Mouse (Mus musculus) MEL (cell line): Measurements from ENCODE around the gene Nfatc3.

ENCODE experiments used
- CTCF ChIP-seq, 3 experiments: IDR thresholded peaks in 2 of 3; conservative IDR thresholded peaks in 1 of 3; 2 replicates each; pipeline ENCODE4 v1.5.1; 2011 to 2012; ENCODE audit warnings: low read length in 3 of 3, low read depth in 2 of 3, mild to moderate bottlenecking in 2 of 3, improper control_type of control experiment in 1 of 3, inconsistent platforms in 1 of 3, mixed read lengths in 1 of 3, moderate library complexity in 1 of 3; ENCODE audit not compliant: control insufficient read depth in 1 of 3, insufficient read depth in 1 of 3, poor library complexity in 1 of 3, severe bottlenecking in 1 of 3
- GABPA ChIP-seq: IDR thresholded peaks from 2 replicates; pipeline ENCODE4 v1.6.1; 2012; ENCODE audit warnings: low read depth, mild to moderate bottlenecking, inconsistent platforms, low read length, improper control_type of control experiment, moderate library complexity
- JUND ChIP-seq: IDR thresholded peaks from 2 replicates; pipeline ENCODE4 v1.6.1; 2011; ENCODE audit warnings: low read depth, mild to moderate bottlenecking, improper control_type of control experiment, low read length
- MAX ChIP-seq: IDR thresholded peaks from 2 replicates; pipeline ENCODE4 v1.6.1; 2011; ENCODE audit warnings: low read length, improper control_type of control experiment
- MAZ ChIP-seq: IDR thresholded peaks from 2 replicates; pipeline ENCODE4 v1.6.1; 2012; ENCODE audit warnings: low read depth, mild to moderate bottlenecking, inconsistent platforms, low read length, improper control_type of control experiment
- NELFE ChIP-seq: IDR thresholded peaks from 2 replicates; pipeline ENCODE4 v1.6.1; 2011; ENCODE audit warnings: low read depth, low read length, improper control_type of control experiment
- POLR2A ChIP-seq, 2 experiments: IDR thresholded peaks; 2 replicates each; pipeline ENCODE4 v1.6.1; 2011 to 2012; ENCODE audit warnings: low read length in 2 of 2, mild to moderate bottlenecking in 2 of 2, control low read depth in 1 of 2, improper control_type of control experiment in 1 of 2, low read depth in 1 of 2, moderate library complexity in 1 of 2; ENCODE audit not compliant: control insufficient read depth in 1 of 2, insufficient read depth in 1 of 2, poor library complexity in 1 of 2
- SMC3 ChIP-seq: IDR thresholded peaks from 2 replicates; pipeline ENCODE4 v1.6.1; 2011; ENCODE audit warnings: low read depth, low read length, improper control_type of control experiment
- TAL1 ChIP-seq: IDR thresholded peaks from 2 replicates; pipeline ENCODE4 v1.6.1; 2012; ENCODE audit warnings: mild to moderate bottlenecking, inconsistent platforms, low read length, moderate library complexity, mixed read lengths
- UBTF ChIP-seq: IDR thresholded peaks from 2 replicates; pipeline ENCODE4 v1.6.1; 2012; ENCODE audit warnings: low read depth, mild to moderate bottlenecking, inconsistent platforms, low read length, improper control_type of control experiment, moderate library complexity, borderline replicate concordance; ENCODE audit not compliant: insufficient read depth
- USF1 ChIP-seq: IDR thresholded peaks from 2 replicates; pipeline ENCODE4 v1.6.1; 2014; ENCODE audit warnings: low read depth, mild to moderate bottlenecking, inconsistent platforms, low read length, improper control_type of control experiment, moderate library complexity
- ZKSCAN1 ChIP-seq: IDR thresholded peaks from 2 replicates; pipeline ENCODE4 v1.6.1; 2012; ENCODE audit warnings: low read depth, mild to moderate bottlenecking, inconsistent platforms, low read length, improper control_type of control experiment, moderate library complexity

- TF ChIP-seq CTCF (IDR thresholded peaks at IDR 0.05 in 2 of 3, conservative IDR thresholded peaks at IDR 0.05 in 1 of 3; ENCODE audit: control insufficient read depth in 1 of 3, insufficient read depth in 1 of 3, low read depth in 2 of 3, low read length in 3 of 3, poor library complexity in 1 of 3, severe bottlenecking in 1 of 3) (no peak), POLR2A (IDR thresholded peaks at IDR 0.05; ENCODE audit: control insufficient read depth in 1 of 2, insufficient read depth in 1 of 2, low read depth in 1 of 2, low read length in 2 of 2, poor library complexity in 1 of 2) (no peak), UBTF (no peak), USF1 (no peak), MAZ (no peak), MAX (no peak), GABPA (no peak), ZKSCAN1 (no peak), TAL1 (no peak), NELFE (no peak), SMC3 (no peak), JUND (no peak)
These were observed 119.0 kb downstream of the Nfatc3 start for GRCm38 (mm10) chr8:106177594-106177993.
